26 mouse cellular contexts compared by ENCODE assay signal in the genomic region with DNA sequence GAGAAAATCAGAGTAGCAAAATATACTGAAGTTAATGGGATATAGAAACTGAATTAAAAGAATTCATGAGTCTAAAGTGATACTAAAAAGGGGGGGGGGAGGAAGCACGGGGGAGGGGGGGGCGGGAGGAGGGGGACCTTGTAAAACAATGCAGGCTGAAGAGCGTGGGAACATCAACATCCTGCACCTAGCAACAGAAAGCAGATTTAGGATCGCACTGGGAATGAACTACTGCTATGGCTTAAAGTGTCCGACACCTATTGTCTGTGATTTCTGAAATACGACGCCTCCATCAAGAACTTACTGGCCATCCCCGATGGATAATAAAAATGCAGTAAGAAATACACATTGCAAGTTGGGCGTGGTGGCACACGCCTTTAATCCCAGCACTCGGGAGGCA.
"Had no signal": no experiment of that assay in that cellular context is flagged by ENCODE, and none has a peak within 500 bp of the region (broad histone marks: within the 10 kb centered on the region; RNA-seq: fewer than 3 reads in every experiment).

No protein-coding gene starts in this region.

- H3K36me3 ChIP-seq: heart, embryonic 13.5 days; heart, embryonic 15.5 days; hindbrain, embryonic 10.5 days; hindbrain, embryonic 12.5 days; intestine, embryonic 15.5 days; kidney, embryonic 15.5 days; limb, embryonic 10.5 days; limb, embryonic 12.5 days had no signal

- H3K9me3 ChIP-seq: heart, embryonic 13.5 days; heart, embryonic 15.5 days; hindbrain, embryonic 10.5 days; hindbrain, embryonic 12.5 days; intestine, embryonic 15.5 days; kidney, embryonic 15.5 days; limb, embryonic 10.5 days; limb, embryonic 12.5 days had no signal

- H3K9ac ChIP-seq: heart, embryonic 13.5 days; heart, embryonic 15.5 days; hindbrain, embryonic 12.5 days; hindbrain, embryonic 14.5 days; intestine, embryonic 15.5 days; kidney, embryonic 15.5 days; limb, embryonic 12.5 days had no signal

- H3K27me3 ChIP-seq: heart, embryonic 13.5 days; heart, embryonic 15.5 days; hindbrain, embryonic 12.5 days; intestine, embryonic 15.5 days; kidney, embryonic 15.5 days; limb, embryonic 12.5 days had no signal

- DNase-seq: gastrocnemius, postnatal 14 days; gastrocnemius, postnatal 36 days; heart, postnatal 14 days; heart, postnatal 4 days; kidney, adult 18-20 months; kidney, adult 9 months; kidney, postnatal 14 days; liver had no signal

- H3K27ac ChIP-seq: heart, embryonic 13.5 days; heart, embryonic 15.5 days; hindbrain, embryonic 10.5 days; hindbrain, embryonic 12.5 days; hindbrain, embryonic 14.5 days; intestine, embryonic 15.5 days; kidney, embryonic 15.5 days; kidney, postnatal 0 days; layer of hippocampus, adult 2 months; left cerebral cortex, adult 2 months; limb, embryonic 10.5 days; limb, embryonic 12.5 days had no signal

- ATAC-seq: forebrain, embryonic 16.5 days; hindbrain, embryonic 16.5 days; inflammation-experienced regulatory T-cells, adult 6 months; intestine, embryonic 15.5 days; intestine, postnatal 0 days had no signal

- H3K4me2 ChIP-seq: heart, embryonic 11.5 days; heart, embryonic 13.5 days; heart, embryonic 15.5 days; hindbrain, embryonic 12.5 days; hindbrain, embryonic 14.5 days; intestine, embryonic 15.5 days; kidney, embryonic 15.5 days; limb, embryonic 12.5 days; liver, embryonic 11.5 days had no signal

- H3K4me3 ChIP-seq: heart, embryonic 13.5 days; heart, embryonic 15.5 days; hindbrain, embryonic 10.5 days; hindbrain, embryonic 12.5 days; intestine, embryonic 15.5 days; kidney, embryonic 15.5 days; layer of hippocampus, adult 2 months; left cerebral cortex, adult 2 months; limb, embryonic 10.5 days; limb, embryonic 12.5 days had no signal
